Mouse (Mus musculus): ENCODE data around the gene Crispld2. TPM values are rescaled to one million over a fixed set of nuclear protein-coding genes. Genes with fewer than 3 reads are reported as not detected.

The Crispld2 gene
- polyA plus RNA-seq, 1 experiment from 2014 or later, result 7.8 TPM

DNA sequence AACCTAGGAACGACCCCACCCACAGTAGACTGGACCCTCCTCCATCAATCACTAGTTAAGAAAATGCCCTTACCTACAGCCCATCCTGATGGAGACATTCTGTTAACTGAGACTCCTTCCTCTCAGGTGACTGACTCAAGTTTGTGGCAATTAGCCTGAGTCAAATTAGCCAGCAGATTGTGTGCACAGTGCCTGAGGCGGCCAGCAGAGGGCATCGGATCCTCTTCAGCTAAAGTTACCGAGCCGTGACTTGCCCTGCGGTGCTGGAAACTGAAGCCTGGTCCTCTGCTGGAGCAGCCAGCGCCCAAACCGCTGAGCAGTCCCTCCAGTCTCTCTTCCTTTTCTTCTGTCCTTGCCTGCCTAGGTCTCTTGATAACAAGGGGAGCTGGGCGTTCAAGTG lies 24.8 kb upstream of the Crispld2 start:
- H3K27me3 ChIP-seq, result 0 out of 2 replicates have a peak, but pooled peaks cover 2% of the 10 kb centered on the region
- H3K9me3 ChIP-seq, result no peaks in the 10 kb centered on the region
- peaks cover 13% of the 10 kb centered on the region; the same call in 1 of the 2 replicates for H3K4me1 ChIP-seq
- H3K4me2 ChIP-seq, result no peak overlapping the region
- no peaks in the 10 kb centered on the region for H3K36me3 ChIP-seq
- no peak for ATAC-seq (ENCODE audit: insufficient number of reproducible peaks, low FRiP score, low TSS enrichment, low read depth)
- 87% methylated on average over 9 of the region's 9 CpGs for WGBS
- H3K4me3 ChIP-seq, result no peak overlapping the region
- no peak overlapping the region for H3K27ac ChIP-seq
- no peak overlapping the region for H3K9ac ChIP-seq

DNA sequence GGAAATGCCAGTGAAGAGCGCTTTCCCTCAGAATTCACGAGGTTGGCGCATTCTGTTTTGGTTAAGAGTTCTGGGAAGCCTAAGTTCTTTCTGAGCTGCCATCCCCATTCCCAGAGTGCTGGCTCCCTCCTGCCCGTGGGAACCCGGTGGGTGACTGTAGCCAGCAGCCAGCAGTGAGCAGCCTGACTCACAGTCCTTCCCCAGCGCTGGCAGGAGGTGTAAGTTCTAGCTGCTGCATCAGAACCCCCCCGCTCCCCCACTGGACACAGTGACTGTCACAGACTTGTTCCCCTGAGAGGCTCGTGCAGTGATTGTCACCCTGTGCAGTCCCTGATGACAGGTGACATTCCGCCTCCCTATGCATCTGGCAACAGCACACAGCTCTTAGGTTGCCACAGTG lies 22.1 kb upstream of the Crispld2 start:
- no peak for ATAC-seq (ENCODE audit: insufficient number of reproducible peaks, low FRiP score, low TSS enrichment, low read depth)
- Histone ChIP-seq H3K4me3 (no peak overlapping the region), H3K4me2 (no peak overlapping the region), H3K9ac (no peak overlapping the region), H3K27me3 (0 out of 2 replicates have a peak, but pooled peaks cover 2% of the 10 kb centered on the region), H3K9me3 (no peaks in the 10 kb centered on the region), H3K4me1 (0 out of 2 replicates have a peak, but pooled peaks cover 8% of the 10 kb centered on the region), H3K36me3 (no peaks in the 10 kb centered on the region), H3K27ac (no peak overlapping the region)
- WGBS, result 73% methylated on average over 9 of the region's 9 CpGs

DNA sequence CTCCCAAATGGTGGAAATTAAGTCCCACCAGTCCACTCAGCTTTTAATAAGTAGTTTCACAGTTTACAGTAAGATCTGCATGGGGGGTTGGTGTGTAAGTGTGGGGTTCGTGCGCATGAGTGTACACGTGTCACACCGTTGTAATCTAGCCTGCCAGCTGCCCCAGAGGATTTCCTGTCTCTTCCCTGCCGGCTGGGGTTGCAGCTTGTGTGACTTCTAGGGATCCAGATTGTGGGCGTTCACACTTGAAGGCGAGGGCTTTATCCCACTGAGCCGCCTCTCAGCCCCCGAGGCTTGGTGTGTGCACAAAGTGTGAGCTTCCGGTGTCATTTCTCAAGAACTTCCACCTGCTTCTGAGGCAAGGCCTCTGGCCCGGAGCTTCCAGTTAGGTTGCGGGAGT lies 19.7 kb upstream of the Crispld2 start:
- 0 out of 2 replicates have a peak, but pooled peaks cover 8% of the 10 kb centered on the region for H3K4me1 ChIP-seq
- no peak overlapping the region for H3K9ac ChIP-seq
- H3K36me3 ChIP-seq, result no peaks in the 10 kb centered on the region
- ATAC-seq (ENCODE audit: insufficient number of reproducible peaks, low FRiP score, low TSS enrichment, low read depth), result no peak
- 0 out of 2 replicates have a peak, but pooled peaks cover 2% of the 10 kb centered on the region for H3K27me3 ChIP-seq
- H3K4me3 ChIP-seq, result no peak overlapping the region
- no peak overlapping the region for H3K27ac ChIP-seq
- no peaks in the 10 kb centered on the region for H3K9me3 ChIP-seq
- WGBS, result 51% methylated on average over 12 of the region's 12 CpGs
- H3K4me2 ChIP-seq, result no peak overlapping the region

DNA sequence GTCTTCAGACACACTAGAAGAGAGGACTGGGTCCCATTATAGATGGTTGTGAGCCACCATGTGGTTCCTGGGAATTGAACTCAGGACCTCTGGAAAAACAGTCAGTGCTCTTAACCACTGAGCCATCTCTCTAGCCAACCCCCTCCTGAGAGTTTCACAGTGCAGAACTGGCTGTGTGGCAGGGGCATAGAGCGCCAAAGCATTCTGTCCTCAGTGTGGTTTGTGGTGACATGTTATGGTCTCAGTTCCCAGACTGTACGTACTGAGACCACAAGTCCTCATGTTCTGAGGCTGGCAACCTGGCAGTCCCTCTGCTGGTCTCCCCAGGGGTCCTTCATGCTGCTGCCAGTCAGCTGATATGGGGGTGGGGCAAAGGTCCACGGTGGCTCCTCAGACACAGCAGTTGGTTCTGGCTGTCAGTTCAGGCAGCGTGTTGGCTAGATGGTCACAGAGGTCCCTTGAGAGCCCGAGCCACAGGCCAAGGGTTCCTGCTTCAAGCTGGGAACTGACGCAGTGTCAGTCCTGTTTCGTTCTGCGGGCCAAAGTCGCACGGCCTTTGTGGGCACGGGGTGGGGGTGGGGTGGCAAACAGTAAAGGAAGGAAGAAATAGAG lies 13.4 kb upstream of the Crispld2 start:
- Histone ChIP-seq H3K9ac (no peak overlapping the region), H3K27ac (no peak overlapping the region), H3K4me3 (no peak overlapping the region), H3K36me3 (no peaks in the 10 kb centered on the region), H3K4me2 (no peak overlapping the region), H3K4me1 (0 out of 2 replicates have a peak, but pooled peaks cover 3% of the 10 kb centered on the region), H3K9me3 (no peaks in the 10 kb centered on the region), H3K27me3 (no peaks in the 10 kb centered on the region)
- no peak for ATAC-seq (ENCODE audit: insufficient number of reproducible peaks, low FRiP score, low TSS enrichment, low read depth)
- WGBS, result 66% methylated on average over 11 of the region's 11 CpGs

DNA sequence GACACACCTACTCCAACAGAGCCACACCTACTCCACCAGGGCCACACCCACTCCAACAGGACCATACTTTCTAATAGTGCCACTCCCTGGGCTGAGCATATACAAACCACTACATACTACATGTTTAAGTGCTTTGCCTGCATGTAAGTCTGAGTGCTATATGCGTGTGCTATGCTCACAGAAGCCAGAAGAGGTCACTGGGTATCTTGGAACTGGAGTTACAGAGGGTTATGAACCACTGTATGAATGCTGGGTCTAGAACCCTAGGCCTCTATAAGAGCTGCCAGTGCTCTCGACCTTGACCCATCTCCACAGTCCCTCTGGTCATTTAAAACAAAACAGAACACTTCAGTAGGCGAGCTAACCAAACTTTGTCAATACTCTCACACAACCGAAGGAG lies 11.0 kb upstream of the Crispld2 start:
- H3K27ac ChIP-seq, result no peak overlapping the region
- H3K4me2 ChIP-seq, result no peak overlapping the region
- ATAC-seq (ENCODE audit: insufficient number of reproducible peaks, low FRiP score, low TSS enrichment, low read depth), result no peak
- H3K4me1 ChIP-seq, result no peaks in the 10 kb centered on the region
- no peak overlapping the region for H3K9ac ChIP-seq
- no peaks in the 10 kb centered on the region for H3K27me3 ChIP-seq
- H3K9me3 ChIP-seq, result no peaks in the 10 kb centered on the region
- H3K4me3 ChIP-seq, result no peak overlapping the region
- no peaks in the 10 kb centered on the region for H3K36me3 ChIP-seq
- WGBS, result 78% methylated on average over 4 of the region's 4 CpGs

DNA sequence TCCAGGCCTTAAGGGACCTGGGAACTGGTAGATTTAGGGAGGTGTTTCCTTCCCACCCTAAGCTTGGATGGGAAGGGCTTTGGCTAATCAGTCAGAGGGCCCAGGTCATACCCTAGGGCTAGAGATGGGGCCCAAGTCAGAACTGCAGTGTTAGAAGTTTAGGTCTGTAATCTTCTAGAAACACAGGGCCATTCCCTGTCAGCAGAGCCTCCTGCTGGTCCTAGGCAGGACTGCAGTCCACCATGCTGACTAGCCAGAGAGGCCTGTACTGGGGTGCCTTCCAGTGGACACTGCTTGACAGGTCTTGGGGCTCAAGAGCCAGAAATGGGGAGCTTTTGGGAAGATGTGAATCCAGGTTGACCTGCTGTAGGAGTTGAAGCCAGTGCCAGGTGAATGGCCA lies 8.2 kb upstream of the Crispld2 start:
- H3K27ac ChIP-seq, result no peak overlapping the region
- H3K27me3 ChIP-seq, result no peaks in the 10 kb centered on the region
- H3K36me3 ChIP-seq, result no peaks in the 10 kb centered on the region
- no peak for ATAC-seq (ENCODE audit: insufficient number of reproducible peaks, low FRiP score, low TSS enrichment, low read depth)
- H3K9me3 ChIP-seq, result no peaks in the 10 kb centered on the region
- H3K4me2 ChIP-seq, result no peak overlapping the region
- H3K4me3 ChIP-seq, result no peak overlapping the region
- H3K4me1 ChIP-seq, result no peaks in the 10 kb centered on the region; the same call in 1 of the 2 replicates
- no peak overlapping the region for H3K9ac ChIP-seq

DNA sequence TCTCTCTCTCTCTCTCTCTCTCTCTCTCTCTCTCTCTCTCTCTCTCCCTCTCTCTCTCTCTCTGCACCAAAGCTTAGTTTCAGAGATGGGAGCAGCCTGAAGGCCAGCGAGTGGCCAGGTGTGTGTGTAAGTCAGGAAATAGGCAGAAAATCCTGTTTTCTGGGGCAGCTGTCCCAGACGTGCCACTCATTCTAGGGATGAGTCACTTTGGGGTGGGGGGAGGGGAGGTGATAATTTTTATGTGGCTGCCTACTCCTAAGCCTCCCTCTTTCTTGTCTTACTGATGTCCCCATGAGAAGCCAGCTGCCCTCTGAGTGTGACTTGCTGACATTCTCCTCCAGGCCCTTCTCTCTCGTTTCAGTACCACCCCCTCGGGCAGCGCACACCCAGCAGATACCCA lies 6.1 kb upstream of the Crispld2 start:
- H3K36me3 ChIP-seq, result no peaks in the 10 kb centered on the region
- no peaks in the 10 kb centered on the region for H3K9me3 ChIP-seq
- H3K4me3 ChIP-seq, result no peak overlapping the region
- WGBS, result 55% methylated on average over 5 of the region's 5 CpGs
- no peak overlapping the region for H3K4me2 ChIP-seq
- H3K27me3 ChIP-seq, result peaks cover 8% of the 10 kb centered on the region
- no peak overlapping the region for H3K27ac ChIP-seq
- ATAC-seq (ENCODE audit: insufficient number of reproducible peaks, low FRiP score, low TSS enrichment, low read depth), result no peak
- H3K4me1 ChIP-seq, result no peaks in the 10 kb centered on the region; the same call in 1 of the 2 replicates
- no peak overlapping the region for H3K9ac ChIP-seq

DNA sequence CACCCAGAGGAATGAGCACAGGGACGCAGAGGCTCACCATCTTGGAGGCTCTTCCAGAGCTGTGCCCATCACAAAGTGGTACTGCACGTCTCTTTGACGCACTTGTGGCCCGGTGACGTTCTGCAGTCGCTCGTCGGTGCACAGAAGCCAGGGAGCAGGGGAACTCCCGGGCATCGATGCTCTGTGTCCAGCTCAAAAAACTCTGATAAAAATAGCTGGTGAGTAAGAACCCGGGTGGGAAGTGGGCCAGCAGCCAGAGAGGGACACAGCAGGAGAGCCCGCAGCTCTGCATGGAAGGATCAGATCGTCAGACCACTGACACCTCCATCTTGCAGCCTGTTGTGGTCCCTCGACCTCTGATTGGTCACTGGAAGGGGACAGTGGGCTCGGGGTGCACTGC lies 4.2 kb upstream of the Crispld2 start:
- 73% methylated on average over 15 of the region's 15 CpGs for WGBS
- ATAC-seq (ENCODE audit: insufficient number of reproducible peaks, low FRiP score, low TSS enrichment, low read depth), result no peak

DNA sequence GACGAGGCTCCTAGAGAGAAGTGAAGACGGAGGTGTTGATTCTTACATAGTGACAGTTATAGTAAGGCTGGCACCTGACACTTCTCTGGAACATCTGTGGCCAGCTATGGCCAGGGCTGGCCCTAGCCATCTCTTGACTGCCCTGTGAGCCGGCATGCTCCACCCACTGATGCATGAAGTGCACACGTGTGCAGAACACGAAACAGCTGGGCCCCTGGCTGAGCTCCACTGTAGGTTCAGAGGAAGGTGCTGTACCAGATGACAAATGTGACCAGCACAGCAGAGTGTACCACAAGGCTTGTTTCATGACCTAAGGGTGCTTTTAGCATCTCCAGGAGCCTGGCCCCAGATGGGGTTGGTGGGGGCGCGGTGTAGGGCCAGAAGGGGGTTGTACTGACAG lies 1.9 kb downstream of the Crispld2 start:
- 43% methylated on average over 7 of the region's 7 CpGs for WGBS
- no peak overlapping the region for H3K4me2 ChIP-seq
- H3K4me1 ChIP-seq, result peaks cover 31% of the 10 kb centered on the region
- H3K9ac ChIP-seq, result no peak overlapping the region
- H3K27me3 ChIP-seq, result peaks cover 33% of the 10 kb centered on the region
- H3K27ac ChIP-seq, result no peak overlapping the region
- no peak overlapping the region for H3K4me3 ChIP-seq
- H3K36me3 ChIP-seq, result no peaks in the 10 kb centered on the region
- no peak for ATAC-seq (ENCODE audit: insufficient number of reproducible peaks, low FRiP score, low TSS enrichment, low read depth)
- H3K9me3 ChIP-seq, result no peaks in the 10 kb centered on the region

More for the DNA sequence above, 4.2 kb upstream of the Crispld2 start:
- Histone ChIP-seq H3K9ac (no peak overlapping the region), H3K27me3 (peaks cover 27% of the 10 kb centered on the region), H3K4me1 (peaks cover 14% of the 10 kb centered on the region), H3K36me3 (no peaks in the 10 kb centered on the region), H3K4me3 (no peak overlapping the region), H3K27ac (no peak overlapping the region), H3K9me3 (no peaks in the 10 kb centered on the region), H3K4me2 (no peak overlapping the region)

DNA sequence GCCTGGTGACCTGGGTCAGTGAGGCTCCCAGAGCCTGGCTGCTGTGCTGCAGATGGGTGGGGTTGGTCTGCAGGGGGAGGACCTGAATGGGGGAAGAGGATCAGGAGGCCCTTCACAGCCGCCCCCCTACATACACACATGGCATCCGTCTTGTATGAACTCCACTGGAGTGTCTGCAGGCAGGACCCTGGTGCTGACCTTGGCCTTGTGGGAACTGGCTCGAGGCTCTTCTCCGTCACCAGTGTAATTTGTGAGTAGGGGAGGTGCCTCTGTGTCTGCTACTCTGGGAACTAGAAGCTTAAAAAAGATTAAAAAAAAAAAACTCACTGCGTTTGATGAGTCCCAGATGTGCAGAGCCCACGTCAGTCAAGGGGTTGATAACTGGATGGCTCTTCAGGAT lies 2.3 kb downstream of the Crispld2 start:
- no peak for ATAC-seq (ENCODE audit: insufficient number of reproducible peaks, low FRiP score, low TSS enrichment, low read depth)
- H3K27me3 ChIP-seq, result peaks cover 33% of the 10 kb centered on the region
- no peaks in the 10 kb centered on the region for H3K9me3 ChIP-seq
- no peak overlapping the region for H3K27ac ChIP-seq
- 19% methylated on average over 6 of the region's 6 CpGs for WGBS
- H3K4me3 ChIP-seq, result no peak overlapping the region
- peaks cover 31% of the 10 kb centered on the region for H3K4me1 ChIP-seq
- no peak overlapping the region for H3K9ac ChIP-seq
- no peaks in the 10 kb centered on the region for H3K36me3 ChIP-seq
- no peak overlapping the region for H3K4me2 ChIP-seq

DNA sequence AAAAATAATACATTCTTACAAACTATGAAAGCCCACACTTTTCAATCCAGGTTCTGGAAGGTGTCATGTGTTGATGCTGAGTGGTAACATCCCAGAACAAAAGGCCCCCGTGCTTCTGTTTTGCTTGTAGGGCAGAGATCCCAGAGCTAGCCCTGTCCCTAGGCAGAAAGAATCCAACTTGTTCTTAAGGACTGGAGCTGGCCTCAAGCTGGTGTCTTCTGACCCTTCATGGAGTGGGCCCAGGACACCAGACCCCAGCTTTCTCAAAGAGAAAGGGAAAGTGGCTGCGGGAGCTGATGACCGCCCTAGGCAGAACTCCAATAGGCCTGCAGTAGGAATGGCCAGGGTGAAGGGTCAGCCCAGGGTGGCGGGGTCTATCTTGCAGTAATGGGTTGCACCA lies 5.0 kb downstream of the Crispld2 start:
- no peaks in the 10 kb centered on the region for H3K9me3 ChIP-seq
- no peak overlapping the region for H3K4me3 ChIP-seq
- H3K27ac ChIP-seq, result no peak overlapping the region
- peaks cover 33% of the 10 kb centered on the region for H3K4me1 ChIP-seq
- H3K27me3 ChIP-seq, result peaks cover 14% of the 10 kb centered on the region
- WGBS, result 89% methylated on average over 4 of the region's 4 CpGs
- no peaks in the 10 kb centered on the region for H3K36me3 ChIP-seq
- H3K4me2 ChIP-seq, result no peak overlapping the region
- ATAC-seq (ENCODE audit: insufficient number of reproducible peaks, low FRiP score, low TSS enrichment, low read depth), result no peak
- H3K9ac ChIP-seq, result no peak overlapping the region

DNA sequence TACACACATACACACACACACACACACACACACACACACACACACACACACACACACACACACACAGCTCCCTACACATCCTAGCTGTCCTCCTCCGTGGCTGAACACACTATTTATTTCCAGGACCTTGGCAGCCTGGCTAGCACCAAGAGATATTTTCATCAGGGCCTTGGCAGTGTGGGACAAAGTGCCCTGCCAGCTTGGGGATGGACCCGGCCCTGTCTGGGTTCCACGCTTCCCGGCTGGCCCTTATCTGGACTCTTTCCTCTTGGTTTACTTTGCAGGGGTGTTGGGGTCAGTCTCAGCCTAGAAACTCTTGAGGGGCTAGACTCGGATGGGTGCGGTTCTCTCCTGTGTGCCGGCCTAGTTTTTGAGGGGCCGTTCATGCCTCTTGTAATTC lies 8.2 kb downstream of the Crispld2 start:
- no peak overlapping the region for H3K4me2 ChIP-seq
- H3K9me3 ChIP-seq, result no peaks in the 10 kb centered on the region
- no peak overlapping the region for H3K9ac ChIP-seq
- H3K4me1 ChIP-seq, result peaks cover 20% of the 10 kb centered on the region
- no peak overlapping the region for H3K4me3 ChIP-seq
- 46% methylated on average over 8 of the region's 8 CpGs for WGBS
- H3K27me3 ChIP-seq, result no peaks in the 10 kb centered on the region
- no peaks in the 10 kb centered on the region for H3K36me3 ChIP-seq
- no peak for ATAC-seq (ENCODE audit: insufficient number of reproducible peaks, low FRiP score, low TSS enrichment, low read depth)
- peak overlapping the region; percentile 69 for H3K27ac ChIP-seq

DNA sequence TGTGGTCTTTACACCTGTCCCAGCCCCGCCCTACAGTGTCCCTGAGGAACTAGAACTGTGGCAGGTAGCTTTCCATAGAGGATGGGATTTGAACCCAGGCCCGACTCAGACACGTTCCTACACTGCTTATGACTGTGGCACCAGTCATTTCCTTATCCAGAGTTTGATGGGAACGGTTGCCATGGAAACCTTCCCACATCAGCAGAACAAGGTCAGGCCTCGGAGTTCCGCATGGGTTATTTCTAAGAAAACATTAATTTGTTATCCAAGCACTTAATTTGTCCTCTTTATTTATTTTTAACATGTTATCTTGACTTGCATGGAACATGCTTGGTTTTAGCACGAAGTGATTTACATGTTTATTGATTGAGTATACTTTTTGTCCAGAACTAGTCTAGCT lies 9.5 kb downstream of the Crispld2 start:
- Histone ChIP-seq H3K4me3 (no peak overlapping the region), H3K9ac (no peak overlapping the region), H3K27ac (no peak overlapping the region), H3K27me3 (no peaks in the 10 kb centered on the region), H3K4me1 (peaks cover 24% of the 10 kb centered on the region), H3K9me3 (no peaks in the 10 kb centered on the region), H3K36me3 (no peaks in the 10 kb centered on the region), H3K4me2 (no peak overlapping the region)
- 70% methylated on average over 7 of the region's 7 CpGs for WGBS
- no peak for ATAC-seq (ENCODE audit: insufficient number of reproducible peaks, low FRiP score, low TSS enrichment, low read depth)

All from limb, embryonic 15.5 days (tissue).